7 mouse cellular contexts compared by ENCODE assay signal in genomic region chr5:108726557-108727248, GRCm38 (mm10). TPM values are rescaled to one million over a fixed set of nuclear protein-coding genes. Genes with fewer than 3 reads are reported as not detected.
DNase-seq lines count a peak whose midpoint lies in the region; ATAC-seq lines count a peak whose summit lies in the region.

No protein-coding gene starts in this region.

- H3K9ac ChIP-seq in hindbrain, embryonic 15.5 days: no peak overlapping the region

- H3K27ac ChIP-seq in hindbrain, embryonic 15.5 days (replicated peaks): no peak overlapping the region

- H3K4me2 ChIP-seq in hindbrain, embryonic 15.5 days: no peak overlapping the region

- no peaks in the 10 kb centered on the region for H3K9me3 ChIP-seq in hindbrain, embryonic 15.5 days

- peak; percentile 75 for DNase-seq in adipocyte (ENCODE audit: low spot score)
- DNase-seq in cerebellum, postnatal 14 days: peak; percentile 85 to 89
- DNase-seq in frontal cortex, postnatal 14 days (ENCODE audit: low spot score in 2 of 2): peak; percentile 48 to 63
- peak; percentile 72 to 75 for DNase-seq in layer of hippocampus, postnatal 36 days
- peak; percentile 71 for DNase-seq in lung, postnatal 25 days (ENCODE audit: low spot score)
- DNase-seq in right cerebral cortex, postnatal 10 days (ENCODE audit: low spot score in 2 of 2): peak; percentile 76 to 82

- 19% methylated on average over 5 of the region's 5 CpGs for WGBS in hindbrain, embryonic 15.5 days

- peak; percentile 79; the same call in 1 of the 2 replicates for ATAC-seq in hindbrain, embryonic 15.5 days (ENCODE audit: low FRiP score, low read depth)

- H3K27me3 ChIP-seq in hindbrain, embryonic 15.5 days: no peaks in the 10 kb centered on the region

- H3K4me1 ChIP-seq in hindbrain, embryonic 15.5 days (replicated peaks): no peaks in the 10 kb centered on the region

- H3K4me3 ChIP-seq in hindbrain, embryonic 15.5 days: no peak overlapping the region

- no peaks in the 10 kb centered on the region for H3K36me3 ChIP-seq in hindbrain, embryonic 15.5 days

RNA-seq across cellular contexts. Expression of gene Fgfrl1, which starts 34.5 kb away (rescaled TPM):
- polyA plus RNA-seq in hindbrain, embryonic 15.5 days (2015; fragmentation: Nextera tagmentation; extraction: Ambion mirVana): 8.1 and 8.9 TPM in 2 replicates
- 10 to 100 TPM; 20.8 to 29.5 TPM for total RNA-seq in layer of hippocampus, postnatal 36 days (2021)

RNA-seq across cellular contexts. Expression of gene Rnf212, which starts 48.1 kb away (rescaled TPM):
- not detected in 2 replicates for polyA plus RNA-seq in hindbrain, embryonic 15.5 days (2015; fragmentation: Nextera tagmentation; extraction: Ambion mirVana)
- not detected for total RNA-seq in layer of hippocampus, postnatal 36 days (2021)

RNA-seq across cellular contexts. Expression of gene Slc26a1, which starts 51.3 kb away (rescaled TPM):
- 3.0 and 4.1 TPM in 2 replicates for polyA plus RNA-seq in hindbrain, embryonic 15.5 days (2015; fragmentation: Nextera tagmentation; extraction: Ambion mirVana)
- 1 to 10 TPM; 1.2 TPM for total RNA-seq in layer of hippocampus, postnatal 36 days (2021)

RNA-seq across cellular contexts. Expression of gene Dgkq, which starts 57.2 kb away (rescaled TPM):
- 31.0 and 32.9 TPM in 2 replicates for polyA plus RNA-seq in hindbrain, embryonic 15.5 days (2015; fragmentation: Nextera tagmentation; extraction: Ambion mirVana)
- 10 to 100 TPM; 52.6 to 55.0 TPM for total RNA-seq in layer of hippocampus, postnatal 36 days (2021)
